Mouse (Mus musculus): ENCODE measurements around the gene Teddm1b. TPM values are rescaled to one million over a fixed set of nuclear protein-coding genes. Genes with fewer than 3 reads are reported as not detected.

The Teddm1b gene
- polyA plus RNA-seq, 1 experiment from 2014 or later, result 0.24 TPM

Small RNA genes lying within 50 kb of the gene (microRNA-seq; reads per million reads assigned to microRNA genes)
- 9.4 reads per million, percentile 27 among the genes with 10 or more reads in this experiment for gene Mir8114

Other genes starting within 250 kb of the Teddm1b start
- gene Rgs8, start 221.3 kb upstream of the Teddm1b start, polyA plus RNA-seq (2015; fragmentation: Nextera tagmentation; extraction: Ambion mirVana), result 1.8 TPM in 2 replicates
- 22.6 and 23.7 TPM in 2 replicates for gene Rgs16, start 134.0 kb upstream of the Teddm1b start, polyA plus RNA-seq (2015; fragmentation: Nextera tagmentation; extraction: Ambion mirVana)
- 12.3 and 12.4 TPM in 2 replicates for gene Rnasel, start 124.9 kb upstream of the Teddm1b start, polyA plus RNA-seq (2015; fragmentation: Nextera tagmentation; extraction: Ambion mirVana)
- gene Rgsl1, start 30.2 kb upstream of the Teddm1b start, polyA plus RNA-seq (2015; fragmentation: Nextera tagmentation; extraction: Ambion mirVana), result 0.09 TPM in 1 of 2 replicates, not detected in the other
- gene Teddm1a, start 17.4 kb downstream of the Teddm1b start, polyA plus RNA-seq (2015; fragmentation: Nextera tagmentation; extraction: Ambion mirVana), result 0.14 TPM in 1 of 2 replicates, not detected in the other
- gene Glul, start 25.6 kb downstream of the Teddm1b start, polyA plus RNA-seq (2015; fragmentation: Nextera tagmentation; extraction: Ambion mirVana), result 106 and 107 TPM in 2 replicates
- 0.46 and 0.55 TPM in 2 replicates for gene Teddm2, start 25.9 kb downstream of the Teddm1b start, polyA plus RNA-seq (2015; fragmentation: Nextera tagmentation; extraction: Ambion mirVana)

All from limb, embryonic 13.5 days (tissue).